Mouse (Mus musculus): ENCODE measurements around the gene Gm17409. TPM values are rescaled to one million over a fixed set of nuclear protein-coding genes. Genes with fewer than 3 reads are reported as not detected.
A peak's percentile ranks its signal among the peaks of the same experiment; 100 is the strongest.

Gm17409 gene
- polyA plus RNA-seq, 1 experiment from 2014 or later, result not detected

GRCm38 (mm10) chr2:58514489-58514888 lies 44.6 kb downstream of the Gm17409 start:
- H3K4me3 ChIP-seq, result no peak overlapping the region
- no peak overlapping the region for H3K4me2 ChIP-seq (replicated peaks)
- no peak overlapping the region for H3K9ac ChIP-seq (replicated peaks)
- H3K27ac ChIP-seq (replicated peaks), result no peak overlapping the region
- peaks cover 11% of the 10 kb centered on the region for H3K4me1 ChIP-seq
- H3K27me3 ChIP-seq, result no peaks in the 10 kb centered on the region
- no peak for ATAC-seq (replicated peaks)
- 94% methylated on average over 11 of the region's 11 CpGs for WGBS
- H3K36me3 ChIP-seq, result no peaks in the 10 kb centered on the region
- H3K9me3 ChIP-seq, result no peaks in the 10 kb centered on the region

DNA sequence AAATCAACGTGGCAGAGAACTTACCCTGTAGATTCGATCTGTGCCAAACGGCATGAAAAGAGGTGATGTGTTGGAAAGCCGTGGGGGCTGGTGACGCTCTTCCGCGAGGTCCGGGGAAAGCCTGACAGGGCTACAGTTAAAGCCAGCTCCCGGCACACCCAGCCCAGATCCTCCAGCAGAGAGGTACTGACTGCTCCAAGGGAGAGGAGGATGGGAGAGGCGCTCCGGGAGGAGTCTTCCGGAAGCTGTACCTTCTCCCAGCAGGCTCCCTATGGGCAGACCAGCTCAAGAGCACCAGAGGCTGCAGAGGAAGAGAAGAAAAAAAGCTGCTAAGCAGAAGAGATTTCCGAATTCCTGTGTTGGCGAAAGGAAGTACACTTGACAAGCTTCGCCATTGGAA lies 46.1 kb downstream of the Gm17409 start:
- Histone ChIP-seq H3K9me3 (no peaks in the 10 kb centered on the region), H3K4me2 (replicated peaks) (no peak overlapping the region), H3K9ac (replicated peaks) (no peak overlapping the region), H3K27me3 (no peaks in the 10 kb centered on the region), H3K36me3 (no peaks in the 10 kb centered on the region), H3K4me3 (no peak overlapping the region), H3K4me1 (peaks cover 8% of the 10 kb centered on the region), H3K27ac (replicated peaks) (0 out of 2 replicates have a peak overlapping the region, but pooled peaks have one; percentile 0)
- WGBS, result 45% methylated on average over 15 of the region's 15 CpGs
- ATAC-seq (replicated peaks), result peak; percentile 25; the same call in 1 of the 2 replicates

GRCm38 (mm10) chr2:58516920-58517319 lies 47.0 kb downstream of the Gm17409 start:
- WGBS, result 61% methylated on average over 6 of the region's 6 CpGs

GRCm38 (mm10) chr2:58518517-58518916 lies 48.6 kb downstream of the Gm17409 start:
- Histone ChIP-seq H3K36me3 (no peaks in the 10 kb centered on the region), H3K9me3 (no peaks in the 10 kb centered on the region), H3K4me3 (no peak overlapping the region), H3K27me3 (no peaks in the 10 kb centered on the region), H3K27ac (replicated peaks) (no peak overlapping the region), H3K9ac (replicated peaks) (no peak overlapping the region), H3K4me1 (peaks cover 18% of the 10 kb centered on the region), H3K4me2 (replicated peaks) (no peak overlapping the region)
- whole genome bisulfite sequencing, result 89% methylated on average over 1 of the region's 1 CpGs
- ATAC-seq (replicated peaks), result no peak

More at GRCm38 (mm10) chr2:58516920-58517319, 47.0 kb downstream of the Gm17409 start:
- H3K27me3 ChIP-seq, result no peaks in the 10 kb centered on the region
- peaks cover 11% of the 10 kb centered on the region for H3K4me1 ChIP-seq
- H3K9ac ChIP-seq (replicated peaks), result no peak overlapping the region
- H3K27ac ChIP-seq (replicated peaks), result no peak overlapping the region
- H3K36me3 ChIP-seq, result no peaks in the 10 kb centered on the region
- no peak for ATAC-seq (replicated peaks)
- H3K4me2 ChIP-seq (replicated peaks), result no peak overlapping the region
- no peak overlapping the region for H3K4me3 ChIP-seq
- no peaks in the 10 kb centered on the region for H3K9me3 ChIP-seq

Other genes starting within 250 kb of the Gm17409 start
- gene Acvr1c, start 112.2 kb upstream of the Gm17409 start, polyA plus RNA-seq (2015; fragmentation: Nextera tagmentation; extraction: Ambion mirVana), result 1.0 and 1.5 TPM in 2 replicates
- 7.4 and 7.9 TPM in 2 replicates for gene Acvr1, start 97.0 kb downstream of the Gm17409 start, polyA plus RNA-seq (2015; fragmentation: Nextera tagmentation; extraction: Ambion mirVana)
- 14.4 and 16.1 TPM in 2 replicates for gene Upp2, start 97.2 kb downstream of the Gm17409 start, polyA plus RNA-seq (2015; fragmentation: Nextera tagmentation; extraction: Ambion mirVana)

All from forebrain, embryonic 15.5 days (tissue).